Mouse (Mus musculus): Measurements from ENCODE around the gene Sash1.

DNA sequence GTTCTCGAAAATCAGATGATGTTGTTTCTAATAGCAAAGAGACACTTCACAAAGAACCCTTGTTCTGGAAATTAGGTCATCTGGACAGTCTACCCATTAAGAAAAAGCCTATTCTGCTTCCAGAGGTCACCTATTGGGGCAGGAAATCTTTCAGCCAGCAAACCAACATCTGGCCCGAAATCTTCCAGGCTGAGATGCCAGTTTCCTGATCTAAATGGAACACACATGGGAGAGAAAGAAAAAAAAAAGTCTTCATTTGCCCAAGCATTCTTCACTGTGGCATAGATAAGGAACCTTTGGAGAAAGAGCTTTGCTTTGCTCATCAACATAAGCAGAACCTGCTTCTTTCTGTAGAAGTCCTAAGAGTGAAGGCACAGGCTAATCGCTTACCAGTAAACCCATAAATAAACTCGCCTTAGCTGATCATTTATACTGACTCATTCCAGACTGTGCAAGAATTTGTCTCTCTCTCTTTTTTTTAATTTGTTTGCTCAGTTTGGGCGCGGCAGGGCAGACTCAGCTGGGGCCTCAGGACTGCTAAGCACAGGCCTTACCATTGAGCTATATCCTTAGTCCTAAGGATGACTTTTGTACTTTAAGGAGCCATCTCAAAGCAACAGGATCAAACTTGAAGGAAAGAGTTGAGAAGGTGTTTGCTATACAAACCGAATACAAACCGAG is 13.1 kb upstream of the Sash1 start:
- TF ChIP-seq MYC (IDR thresholded peaks at IDR 0.05; ENCODE audit: low read depth, low read length), result no peak
- TF ChIP-seq ZMIZ1 (IDR thresholded peaks at IDR 0.05; ENCODE audit: low read depth, low read length), result no peak
- no peak for TF ChIP-seq E2F4 (IDR thresholded peaks at IDR 0.05; ENCODE audit: insufficient replicate concordance, low read depth, low read length)
- no peak for TF ChIP-seq RAD21 (IDR thresholded peaks at IDR 0.05; ENCODE audit: low read depth, low read length)
- no peak for TF ChIP-seq CTCF (conservative IDR thresholded peaks at IDR 0.05 in 1 of 2, IDR thresholded peaks at IDR 0.05 in 1 of 2; ENCODE audit: low read depth in 2 of 2, low read length in 2 of 2)
- no peak for TF ChIP-seq POLR2A (IDR thresholded peaks at IDR 0.05; ENCODE audit: low read depth, low read length)
- no peak for TF ChIP-seq EP300 (IDR thresholded peaks at IDR 0.05; ENCODE audit: low read length)
- no peak for TF ChIP-seq MAFK (IDR thresholded peaks at IDR 0.05; ENCODE audit: insufficient replicate concordance, low read length)
- TF ChIP-seq NELFE (IDR thresholded peaks at IDR 0.05; ENCODE audit: low read depth, low read length), result no peak
- no peak for TF ChIP-seq USF1 (IDR thresholded peaks at IDR 0.05; ENCODE audit: low read depth, low read length)
- TF ChIP-seq KAT2A (IDR thresholded peaks at IDR 0.05; ENCODE audit: insufficient replicate concordance, low read length), result no peak
- TF ChIP-seq TBP (conservative IDR thresholded peaks at IDR 0.05; ENCODE audit: low read depth, low read length), result no peak
- no peak for TF ChIP-seq JUND (conservative IDR thresholded peaks at IDR 0.05; ENCODE audit: low read depth, low read length)

Measured in CH12.LX (cell line).